Mouse (Mus musculus): ENCODE data around the gene Zscan2. TPM values are rescaled to one million over a fixed set of nuclear protein-coding genes. Genes with fewer than 3 reads are reported as not detected.

Gene Zscan2
- total RNA-seq, 2 experiments from 2014 or later = 3.5 to 10.0 TPM

DNA sequence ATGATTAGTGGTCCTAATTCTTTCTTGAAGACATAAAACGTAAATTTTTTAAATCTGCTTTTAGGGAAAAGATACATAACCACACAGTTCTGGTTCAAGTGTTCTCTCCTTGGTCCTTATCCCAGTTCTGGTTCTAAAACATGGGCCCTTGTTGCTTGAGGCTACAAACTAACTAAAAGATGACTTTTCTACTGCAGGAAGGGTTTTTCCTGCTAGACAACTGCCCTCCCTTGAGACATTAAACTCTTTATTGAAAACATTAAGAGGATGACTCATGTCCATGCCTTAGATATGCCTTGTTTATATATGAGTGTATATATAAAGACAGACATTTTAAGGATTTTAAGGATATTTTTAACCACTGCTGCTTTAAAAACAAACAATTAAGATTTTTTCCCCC, 17.5 kb upstream of the Zscan2 start:
- ATAC-seq (replicated peaks; ENCODE audit: poor library complexity) = no peak

DNA sequence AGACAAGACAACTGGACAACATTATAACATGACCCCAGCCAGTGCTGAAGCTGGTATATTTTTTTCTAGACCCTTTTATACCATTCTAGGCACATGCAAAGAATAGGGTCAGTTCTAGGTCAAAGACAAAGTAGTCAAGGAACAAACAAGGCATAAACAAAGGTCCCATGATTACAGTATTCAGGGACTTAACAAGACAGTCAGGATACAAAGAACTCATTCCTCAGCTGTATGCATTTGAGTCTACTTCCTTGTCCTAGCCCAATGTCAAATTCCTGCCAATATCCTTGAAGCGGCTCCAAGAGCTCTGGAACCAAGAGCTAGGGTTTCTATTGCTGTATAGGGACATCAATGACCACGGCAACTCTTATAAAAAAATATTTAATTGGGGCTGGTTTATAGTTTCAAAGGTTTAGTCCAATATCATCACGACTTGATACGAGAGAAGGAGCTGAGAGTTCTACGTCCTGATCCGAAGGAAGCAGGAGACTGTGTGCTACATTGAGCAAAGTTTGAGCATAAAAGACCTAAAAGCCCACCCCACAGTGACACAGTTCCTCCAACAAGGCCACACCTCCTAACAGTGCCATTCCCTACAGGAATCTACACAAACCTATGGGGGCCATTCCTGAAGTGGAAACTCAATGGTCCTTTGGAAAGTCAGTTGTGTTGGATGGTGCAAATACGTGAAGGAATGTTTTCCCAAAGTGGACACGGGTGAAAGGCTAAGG, 16.6 kb upstream of the Zscan2 start:
- ATAC-seq (replicated peaks; ENCODE audit: poor library complexity) = no peak

DNA sequence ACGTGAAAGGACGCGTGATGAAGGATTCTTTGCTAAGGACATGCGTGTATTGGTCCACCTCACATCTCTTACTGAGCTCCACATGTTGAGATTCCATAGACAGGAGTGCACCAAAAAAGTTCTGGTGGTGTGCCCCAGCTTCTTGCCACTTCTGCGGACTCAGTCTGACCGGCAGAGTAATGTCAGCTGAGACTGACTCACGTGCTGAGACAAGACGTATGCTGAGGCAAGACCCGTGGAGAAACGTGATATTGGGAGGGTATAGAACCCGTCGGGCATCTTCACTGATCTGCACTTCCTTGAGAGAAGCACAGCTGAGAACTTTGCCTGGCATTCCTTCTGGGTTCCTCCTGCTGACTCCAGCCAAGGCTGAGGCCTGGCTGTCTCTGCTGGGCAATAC, 16.0 kb upstream of the Zscan2 start:
- no peak for ATAC-seq (replicated peaks; ENCODE audit: poor library complexity)

DNA sequence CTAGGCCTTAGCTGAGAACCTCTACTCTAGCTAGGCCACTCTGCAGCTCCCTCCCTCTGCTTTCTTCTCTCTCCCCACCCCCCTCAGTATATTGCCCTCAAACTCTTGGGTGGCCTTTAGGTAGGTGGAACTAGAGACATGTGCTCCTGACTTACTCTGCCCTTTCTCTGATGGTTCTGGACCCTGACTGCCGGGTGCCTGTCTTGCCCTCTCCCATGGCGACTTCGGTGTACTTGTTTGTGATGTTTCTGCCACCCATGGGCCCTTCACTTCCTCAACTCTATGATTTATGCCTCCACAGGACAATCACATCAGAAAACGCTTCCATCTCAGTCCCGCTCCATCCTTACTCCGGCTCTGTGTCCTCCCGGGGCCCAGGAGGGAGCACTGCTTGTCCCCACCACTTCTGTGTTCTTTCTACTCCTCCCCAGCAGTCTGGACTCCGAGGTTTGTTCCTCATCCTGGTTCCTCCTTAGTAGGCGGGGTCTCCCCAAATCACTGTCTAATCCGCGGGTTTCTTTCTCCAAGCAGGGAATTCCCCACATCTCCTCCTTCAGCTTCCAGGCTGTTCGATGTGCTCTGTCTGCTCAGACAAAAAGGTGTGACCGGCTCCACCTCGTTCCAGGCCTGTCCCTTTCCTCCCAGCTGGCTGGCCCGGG, 15.0 kb upstream of the Zscan2 start:
- ATAC-seq (replicated peaks; ENCODE audit: poor library complexity) = peak; percentile 40

DNA sequence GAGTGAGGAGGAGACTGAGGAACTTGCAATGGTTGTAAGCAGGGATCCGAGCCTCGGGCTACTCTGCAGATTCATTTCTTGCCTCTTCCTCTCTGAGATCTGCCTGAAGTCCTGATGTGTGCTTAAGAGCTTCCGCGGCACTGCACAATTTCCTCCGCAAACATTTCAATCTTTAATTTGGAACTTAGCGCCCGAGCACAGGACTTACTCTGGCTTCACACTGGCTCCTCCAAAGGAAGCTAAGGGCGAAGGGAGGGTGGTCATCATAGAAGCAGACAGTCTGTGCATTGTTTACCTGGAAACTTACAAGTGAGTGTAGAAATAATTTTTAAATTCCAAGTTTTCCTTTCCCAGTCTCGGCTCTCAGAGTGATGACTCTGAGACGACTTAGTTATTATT, 14.4 kb upstream of the Zscan2 start:
- no peak for ATAC-seq (replicated peaks; ENCODE audit: poor library complexity)

DNA sequence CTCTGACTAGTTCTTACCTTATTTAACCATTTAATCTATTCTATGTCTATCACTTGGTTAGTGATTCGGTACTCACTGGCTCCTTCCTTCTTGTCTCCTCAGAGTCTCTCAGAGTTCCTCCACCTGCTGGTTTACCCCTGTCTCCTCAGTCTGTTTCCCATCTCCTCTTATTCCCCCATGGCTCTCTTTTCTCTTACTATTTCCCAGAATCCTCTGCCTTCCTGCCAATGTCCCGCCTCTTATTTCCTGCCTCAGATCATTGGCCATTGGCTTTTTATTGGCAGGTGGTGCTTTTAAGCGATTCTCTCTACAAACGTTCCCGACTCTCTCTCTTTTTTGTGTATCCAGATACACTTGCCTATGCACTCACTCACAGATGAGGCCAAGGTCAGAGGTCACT, 14.0 kb upstream of the Zscan2 start:
- no peak for ATAC-seq (replicated peaks; ENCODE audit: poor library complexity)

DNA sequence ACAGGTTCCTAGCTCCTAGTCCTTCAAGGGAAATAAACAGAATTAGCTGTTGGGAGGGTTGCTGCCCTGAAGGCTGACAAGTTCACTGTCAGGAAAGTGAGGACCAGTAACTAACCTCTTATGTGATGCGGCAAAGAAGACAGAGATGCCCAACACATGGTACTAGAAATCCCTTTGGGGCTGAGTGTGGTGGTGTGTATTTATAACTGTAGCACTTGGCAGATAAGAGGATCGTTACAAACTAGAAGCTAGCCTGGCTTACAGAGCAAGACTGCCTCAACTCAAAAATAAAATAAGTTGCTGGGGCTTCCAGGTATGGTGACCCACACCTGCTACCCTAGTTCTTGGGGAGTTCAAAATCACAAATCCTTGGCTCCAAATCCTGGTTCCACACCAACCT, 11.5 kb upstream of the Zscan2 start:
- no peak for ATAC-seq (replicated peaks; ENCODE audit: poor library complexity)

DNA sequence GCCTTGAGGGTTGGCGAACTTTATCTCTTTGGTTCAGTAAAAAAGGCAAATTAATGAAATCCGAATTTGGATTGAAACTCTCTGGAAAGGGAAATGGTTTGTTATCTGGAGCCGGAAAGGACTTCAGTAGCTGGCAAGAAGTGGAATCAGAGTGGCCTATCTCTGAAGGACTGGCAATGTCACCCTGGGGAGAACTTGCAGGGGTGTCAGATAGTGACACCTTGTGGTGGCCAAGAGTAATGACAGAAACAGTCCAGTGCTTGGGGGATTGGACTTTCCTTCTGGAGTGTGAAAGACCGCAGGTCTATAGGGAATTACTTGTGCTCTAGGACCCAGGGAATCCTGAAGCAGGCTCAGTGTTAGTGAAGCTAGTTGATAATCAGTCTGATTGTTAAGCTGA, 11.0 kb upstream of the Zscan2 start:
- ATAC-seq (replicated peaks; ENCODE audit: poor library complexity) = peak; percentile 99

DNA sequence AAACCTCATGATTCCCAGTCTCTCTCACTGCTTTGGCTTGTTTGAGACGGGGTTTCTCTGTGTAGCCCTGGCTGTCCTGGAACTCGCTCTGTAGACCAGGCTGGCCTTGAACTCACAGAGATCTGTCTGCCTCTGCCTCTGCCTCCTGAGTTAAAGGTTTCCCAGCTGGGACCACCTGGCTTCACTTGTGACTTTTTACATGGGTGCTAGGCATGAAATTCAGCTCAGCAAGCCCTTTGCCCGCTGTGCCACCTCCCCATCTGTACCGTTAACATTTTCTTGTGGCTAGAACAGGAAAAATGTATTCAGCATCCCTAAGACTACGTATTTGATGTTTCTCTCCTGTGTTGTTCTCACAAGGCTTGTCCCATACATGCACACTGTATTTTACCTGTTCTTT, 10.2 kb upstream of the Zscan2 start:
- ATAC-seq (replicated peaks; ENCODE audit: poor library complexity) = no peak

DNA sequence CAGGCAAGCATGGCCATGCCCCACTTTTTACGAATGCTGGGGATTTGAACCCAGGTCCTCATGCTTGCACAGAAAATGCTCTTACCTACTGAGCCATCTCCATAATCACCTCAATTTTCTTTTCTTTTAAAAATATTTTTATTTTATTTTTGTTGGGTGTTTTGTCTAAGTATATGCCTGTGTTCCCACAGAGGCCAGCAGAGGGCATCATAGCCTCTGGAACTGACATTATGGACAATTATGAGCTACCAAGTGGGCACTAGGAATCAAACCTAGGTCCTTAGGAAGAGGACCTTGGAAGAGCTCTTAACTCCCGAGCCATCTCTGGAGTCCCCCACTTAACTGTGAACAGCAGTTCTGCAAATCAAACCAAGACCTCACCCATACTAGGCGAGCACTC, 7.5 kb upstream of the Zscan2 start:
- ATAC-seq (replicated peaks; ENCODE audit: poor library complexity) = no peak

DNA sequence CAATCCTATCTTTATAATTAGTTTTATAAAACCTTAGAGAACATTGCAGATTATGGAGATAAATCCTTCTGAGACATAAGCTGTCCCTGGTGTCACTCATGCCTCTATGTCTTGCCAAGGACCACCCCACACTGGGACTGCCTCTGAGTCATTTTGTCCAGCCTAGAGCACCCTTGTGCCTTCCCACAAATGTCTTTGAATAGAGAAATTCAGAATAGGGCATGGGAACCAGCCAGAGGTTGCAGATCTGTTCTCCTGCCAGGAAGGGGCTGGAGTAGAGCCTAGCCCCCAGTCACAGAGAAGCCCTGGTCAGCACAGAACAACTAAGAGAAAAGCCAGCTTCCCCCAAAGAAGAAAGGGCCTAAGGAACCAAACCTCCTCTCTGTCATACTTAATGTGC, 5.4 kb upstream of the Zscan2 start:
- no peak for ATAC-seq (replicated peaks; ENCODE audit: poor library complexity)

DNA sequence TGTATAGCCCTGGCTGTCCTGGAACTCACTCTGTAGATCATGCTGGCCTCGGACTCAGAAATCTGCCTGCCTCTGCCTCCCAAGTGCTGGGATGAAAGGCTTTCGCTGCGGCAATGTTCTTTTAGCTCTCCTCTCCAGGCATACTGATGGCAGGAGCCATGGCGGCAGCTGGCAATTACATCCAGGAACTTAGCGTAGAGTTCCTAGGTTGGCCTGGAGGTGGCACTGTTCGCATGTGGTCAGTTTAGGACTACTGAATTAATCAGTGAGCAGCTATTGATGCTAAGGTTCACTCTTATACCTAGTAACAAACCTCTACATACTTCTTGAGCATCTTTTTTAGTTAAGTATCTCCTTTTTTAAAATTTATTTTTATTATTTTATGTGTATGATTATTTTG, 3.5 kb upstream of the Zscan2 start:
- ATAC-seq (replicated peaks; ENCODE audit: poor library complexity) = peak; percentile 70

DNA sequence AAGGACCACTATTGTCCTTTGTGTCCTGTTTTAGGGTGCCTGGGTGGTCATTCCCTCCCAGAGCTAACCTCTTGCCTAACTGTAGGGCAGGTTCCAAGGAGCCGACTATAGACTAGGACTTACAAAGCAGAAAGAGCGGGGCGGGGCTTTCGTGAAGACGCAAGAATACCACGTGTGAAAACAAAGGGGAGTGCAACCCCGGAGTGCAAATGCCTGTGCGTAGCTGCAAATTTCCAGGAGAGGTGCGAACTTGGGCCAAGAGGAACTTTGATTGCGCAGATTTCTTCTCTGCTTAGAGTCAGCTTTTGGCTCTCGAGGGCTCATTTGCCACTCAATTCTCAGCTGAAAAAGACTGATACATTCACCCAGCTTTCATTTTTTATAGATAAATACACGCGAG, 493 bp upstream of the Zscan2 start:
- ATAC-seq (replicated peaks; ENCODE audit: poor library complexity) = peak; percentile 53

DNA sequence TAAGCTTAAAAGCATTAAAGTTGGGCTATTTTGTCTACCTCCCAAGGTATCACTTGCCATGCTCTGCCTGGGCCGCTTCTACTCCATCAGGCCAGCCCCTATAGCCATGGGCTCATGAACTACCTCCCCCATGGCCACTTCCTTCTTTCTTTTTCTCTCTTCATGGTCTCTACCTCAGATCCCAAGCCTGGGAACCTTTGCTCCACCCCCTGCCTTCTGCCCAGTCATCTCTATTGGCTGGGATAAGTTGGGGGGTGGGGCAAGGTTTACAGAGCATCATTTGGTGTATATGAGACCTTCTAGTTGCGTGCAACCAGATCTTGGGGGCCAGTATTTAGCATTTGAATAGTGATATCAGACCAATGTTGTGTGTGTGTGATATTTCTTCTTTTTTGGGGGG, 1.8 kb downstream of the Zscan2 start:
- ATAC-seq (replicated peaks; ENCODE audit: poor library complexity) = peak; percentile 45

DNA sequence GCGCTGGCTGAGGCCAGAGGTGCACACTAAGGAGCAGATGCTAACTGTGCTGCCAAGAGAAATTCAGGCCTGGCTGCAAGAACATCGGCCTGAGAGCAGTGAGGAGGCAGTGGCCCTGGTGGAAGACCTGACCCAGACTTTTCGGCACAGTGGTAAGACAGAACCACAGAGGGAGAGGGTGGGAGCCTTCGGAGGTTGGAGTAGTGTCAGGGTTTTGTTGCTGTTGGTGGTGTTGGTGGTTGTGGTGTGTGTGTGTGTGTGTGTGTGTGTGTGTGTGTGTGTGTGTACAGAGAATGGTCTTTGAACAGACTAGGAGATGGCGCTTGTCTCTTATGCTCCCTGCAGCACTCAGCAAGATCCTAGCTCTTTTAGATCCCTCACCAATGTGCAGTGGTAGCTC, 2.8 kb downstream of the Zscan2 start:
- ATAC-seq (replicated peaks; ENCODE audit: poor library complexity) = no peak

DNA sequence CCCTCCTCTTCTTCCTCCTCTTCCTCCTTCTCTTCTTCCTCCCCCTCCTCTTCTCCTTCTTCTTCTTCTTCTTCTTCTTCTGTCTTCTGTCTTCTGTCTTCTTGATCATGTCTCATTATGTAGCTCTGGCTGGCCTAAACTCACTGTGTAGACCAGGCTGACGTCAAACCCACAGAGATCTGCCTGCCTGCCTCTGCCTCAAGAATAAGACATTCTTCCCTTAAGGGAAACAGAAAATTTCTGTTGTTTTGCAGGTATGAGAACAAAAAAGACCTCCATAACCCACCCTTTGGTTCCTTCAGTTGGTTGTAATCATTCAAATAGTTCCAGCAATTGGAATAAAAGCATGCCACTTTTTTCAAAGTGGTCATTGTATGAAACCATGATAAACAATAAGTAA, 3.4 kb downstream of the Zscan2 start:
- ATAC-seq (replicated peaks; ENCODE audit: poor library complexity) = no peak

DNA sequence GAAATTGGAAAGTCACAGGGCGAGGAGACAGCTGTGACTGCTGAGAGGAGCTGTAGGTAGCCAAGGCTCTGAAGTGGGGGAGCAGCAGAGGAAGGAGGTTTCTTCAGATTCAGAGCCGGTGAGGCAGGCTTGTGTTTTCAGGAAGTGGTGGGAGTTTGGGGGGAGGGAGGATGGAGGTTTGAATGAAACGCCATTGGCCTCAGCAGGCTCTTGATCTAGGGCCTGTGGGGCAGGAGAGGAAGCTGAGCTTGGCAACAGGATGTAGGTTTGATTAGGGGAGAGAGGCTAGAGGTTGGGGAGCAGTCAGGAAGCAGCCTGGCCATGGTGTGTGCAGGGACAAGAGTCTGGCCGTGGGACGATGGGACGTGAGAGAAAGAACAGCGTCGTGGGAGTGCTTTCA, 4.1 kb downstream of the Zscan2 start:
- ATAC-seq (replicated peaks; ENCODE audit: poor library complexity) = peak; percentile 66

DNA sequence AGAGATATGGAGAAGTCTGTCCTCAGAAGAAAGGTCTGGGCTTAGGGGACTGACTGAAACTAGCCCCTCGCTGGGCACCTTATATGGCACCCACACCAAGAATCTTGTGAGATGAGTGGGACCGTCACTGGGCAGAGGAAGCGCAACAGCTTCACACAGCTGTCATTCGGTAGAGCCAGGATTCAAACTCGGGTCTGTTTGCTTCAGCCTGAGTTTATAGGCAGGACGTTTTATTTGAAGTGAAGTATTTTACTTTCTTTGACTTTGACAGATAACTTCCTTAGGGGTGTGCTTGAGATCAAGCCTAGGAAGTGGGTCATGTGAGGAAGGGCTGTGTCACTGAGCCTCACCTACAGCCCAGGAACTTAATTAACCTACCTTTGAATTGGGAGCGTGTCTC, 4.8 kb downstream of the Zscan2 start:
- no peak for ATAC-seq (replicated peaks; ENCODE audit: poor library complexity)

DNA sequence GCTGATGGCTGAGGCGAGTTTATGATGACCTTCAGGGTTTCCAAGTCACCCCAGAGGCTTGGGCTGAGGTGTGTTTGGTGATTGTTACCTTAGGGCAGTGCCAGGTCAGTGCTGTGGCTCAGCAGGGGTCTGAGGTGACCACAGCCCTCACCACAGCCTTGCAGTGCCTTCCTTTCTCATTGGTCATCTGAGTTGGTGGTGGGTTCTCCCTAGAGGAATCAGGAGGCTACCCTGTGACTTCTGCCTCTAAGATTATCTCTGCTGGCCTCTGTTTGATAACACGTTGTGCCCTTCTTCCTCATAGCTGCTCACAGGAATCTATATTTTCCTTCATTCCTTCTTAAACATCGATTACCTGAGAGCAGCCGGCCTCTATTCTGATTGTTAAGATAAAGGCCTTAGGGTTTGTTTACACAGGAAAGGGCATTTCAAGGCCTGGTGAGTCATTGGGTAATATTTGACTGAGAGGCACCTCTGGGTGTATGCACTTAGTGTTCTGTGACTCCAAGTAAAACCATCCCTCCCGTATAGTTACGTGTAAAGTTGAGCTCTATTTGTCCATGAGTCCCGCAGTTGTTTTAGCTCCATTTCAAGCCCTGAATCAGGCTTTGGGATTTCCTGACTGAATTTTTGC, 5.9 kb downstream of the Zscan2 start:
- ATAC-seq (replicated peaks; ENCODE audit: poor library complexity) = no peak

DNA sequence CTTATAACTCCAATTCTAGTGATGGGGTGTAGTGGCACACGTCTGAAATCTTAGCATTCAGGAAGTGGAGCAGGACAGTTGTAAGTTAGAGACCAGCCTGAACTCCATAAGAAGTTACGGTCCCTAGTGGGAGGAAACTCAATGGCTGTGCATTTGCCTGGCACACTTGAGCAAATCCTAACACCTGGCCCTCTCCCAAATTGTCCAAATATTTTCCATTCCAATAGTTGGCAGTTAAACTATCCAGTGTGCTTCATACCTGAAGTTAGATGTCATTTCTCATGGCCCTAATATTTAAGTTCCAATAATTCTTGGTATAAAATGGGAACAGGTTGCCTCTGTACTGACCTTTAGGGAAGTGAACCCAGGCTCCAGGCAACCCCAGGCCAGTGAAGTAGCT, 8.0 kb downstream of the Zscan2 start:
- ATAC-seq (replicated peaks; ENCODE audit: poor library complexity) = no peak

DNA sequence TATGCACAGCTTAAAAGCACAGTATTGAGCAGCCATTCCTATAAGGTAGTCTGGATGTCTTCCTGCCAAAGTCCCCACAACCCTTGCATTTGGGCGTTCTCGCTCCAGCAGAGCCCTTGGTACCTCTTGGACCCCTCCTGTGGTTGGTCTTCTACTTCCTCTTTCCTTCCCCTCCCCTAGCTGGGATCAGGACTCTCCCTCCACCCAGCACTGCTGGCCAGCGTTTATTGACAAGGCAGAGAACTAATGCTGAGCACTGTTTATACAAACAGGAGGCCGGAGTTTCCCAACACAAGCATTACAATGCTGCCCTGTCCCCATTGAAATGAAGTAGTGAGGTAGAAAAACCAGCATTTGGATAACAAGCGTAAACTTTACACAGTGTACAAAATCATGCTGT, 12.3 kb downstream of the Zscan2 start:
- peak; percentile 83 for ATAC-seq (replicated peaks; ENCODE audit: poor library complexity)

DNA sequence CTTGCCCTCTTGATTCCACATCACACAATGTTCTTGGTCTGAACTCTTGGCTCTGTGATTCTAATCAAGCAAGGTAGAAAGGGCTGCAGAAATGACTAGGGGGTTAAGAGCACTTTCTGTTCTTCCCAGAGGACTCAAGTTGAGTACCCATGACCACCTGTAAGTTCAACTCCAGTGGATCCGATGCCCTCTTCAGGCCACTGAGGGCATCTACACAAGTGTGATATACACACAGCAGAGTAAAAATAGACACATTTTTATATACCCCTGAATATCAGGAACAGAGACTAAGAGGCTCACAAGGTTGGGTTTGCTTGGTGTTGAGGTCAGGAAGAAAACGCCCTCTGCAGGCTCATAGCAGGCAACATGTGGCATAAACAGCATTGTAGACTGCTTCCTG, 12.9 kb downstream of the Zscan2 start:
- no peak for ATAC-seq (replicated peaks; ENCODE audit: poor library complexity)
